ENCODE assay signal across 1 mouse cellular context in genomic region chr2:154754068-154754560, GRCm38 (mm10).
A peak's percentile ranks its signal among the peaks of the same experiment; 100 is the strongest.
TF ChIP-seq lines count a peak whose summit lies in the region.

No protein-coding gene starts in this region.

TF ChIP-seq in MEL, 35 proteins besides CTCF, POLR2A, EP300 and RAD21 (continued from another document):
- TF ChIP-seq ZMIZ1 (IDR thresholded peaks at IDR 0.05; ENCODE audit: low read depth, low read length) = no peak
- TF ChIP-seq CHD2 (IDR thresholded peaks at IDR 0.05; ENCODE audit: low read length) = no peak
- TF ChIP-seq MYB (IDR thresholded peaks at IDR 0.05; ENCODE audit: low read depth, low read length) = no peak
- peak; percentile 90 for TF ChIP-seq ZNF384 (IDR thresholded peaks at IDR 0.05; ENCODE audit: low read depth, low read length)
- TF ChIP-seq NELFE (IDR thresholded peaks at IDR 0.05; ENCODE audit: low read depth, low read length) = no peak
- TF ChIP-seq USF1 (IDR thresholded peaks at IDR 0.05; ENCODE audit: low read depth, low read length) = no peak
- TF ChIP-seq ETS1 (IDR thresholded peaks at IDR 0.05; ENCODE audit: low read depth, low read length) = peak; percentile 36; the same call in 1 of the 2 replicates
- no peak for TF ChIP-seq JUND (IDR thresholded peaks at IDR 0.05; ENCODE audit: low read depth, low read length)
- TF ChIP-seq RCOR1 (IDR thresholded peaks at IDR 0.05; ENCODE audit: low read depth, low read length) = 0 out of 2 replicates have a peak, but pooled peaks have one; percentile 43
- TF ChIP-seq USF2 (IDR thresholded peaks at IDR 0.05; ENCODE audit: borderline replicate concordance in 1 of 2, insufficient read depth in 1 of 2, low read depth in 1 of 2, low read length in 2 of 2) = no peak
- TF ChIP-seq MEF2A (IDR thresholded peaks at IDR 0.05; ENCODE audit: extremely low read depth, insufficient replicate concordance, low read depth, low read length, poor library complexity, severe bottlenecking) = no peak
- TF ChIP-seq GATA1 (IDR thresholded peaks at IDR 0.05; ENCODE audit: low read depth, low read length) = 0 out of 2 replicates have a peak, but pooled peaks have one; percentile 12
- no peak for TF ChIP-seq TCF12 (IDR thresholded peaks at IDR 0.05; ENCODE audit: low read depth, low read length)
- no peak for TF ChIP-seq UBTF (IDR thresholded peaks at IDR 0.05; ENCODE audit: borderline replicate concordance, insufficient read depth, low read depth, low read length)
- TF ChIP-seq MAX (IDR thresholded peaks at IDR 0.05; ENCODE audit: low read length) = no peak
